Mouse (Mus musculus) stomach, embryonic 15.5 days (tissue): Measurements from ENCODE around the gene Hist1h2af. TPM values are rescaled to one million over a fixed set of nuclear protein-coding genes. Genes with fewer than 3 reads are reported as not detected.
"Not testable (repeated sequence)": the region's sequence is repeated elsewhere in the genome, so short reads cannot be mapped to it uniquely, and the experiment has no call there.

ENCODE experiments used
- ATAC-seq: fragments of 200-750 bp; cut with Nextera tagmentation; 2 replicates; pipeline ENCODE4 v1.8.0; 2017; ENCODE audit warnings: low read depth, moderate number of reproducible peaks, moderate TSS enrichment; ENCODE audit not compliant: insufficient read depth, low FRiP score
- H3K27ac ChIP-seq: fragments of 300-500 bp; sonication (generic); 2 replicates; pipeline ENCODE4 v1.5.1; 2015; ENCODE audit warnings: mild to moderate bottlenecking, inconsistent platforms
- H3K27me3 ChIP-seq: fragments of 300-500 bp; sonication (generic); replicated peaks from 2 replicates; pipeline ENCODE4 v1.6.1; 2015; ENCODE audit warnings: inconsistent platforms
- H3K36me3 ChIP-seq: fragments of 300-500 bp; sonication (generic); 2 replicates; pipeline ENCODE4 v1.6.1; 2015; ENCODE audit warnings: inconsistent platforms
- H3K4me1 ChIP-seq: fragments of 300-500 bp; sonication (generic); 2 replicates; pipeline ENCODE4 v1.6.1; 2015; ENCODE audit warnings: inconsistent platforms
- H3K4me2 ChIP-seq: fragments of 300-500 bp; sonication (generic); 2 replicates; pipeline ENCODE4 v1.6.1; 2015; ENCODE audit warnings: mild to moderate bottlenecking, inconsistent platforms
- H3K4me3 ChIP-seq: fragments of 300-500 bp; sonication (generic); replicated peaks from 2 replicates; pipeline ENCODE4 v1.5.1; 2015; ENCODE audit warnings: inconsistent platforms
- H3K9ac ChIP-seq: fragments of 300-500 bp; sonication (generic); 2 replicates; pipeline ENCODE4 v1.6.1; 2015; ENCODE audit warnings: inconsistent platforms
- H3K9me3 ChIP-seq: fragments of 300-500 bp; sonication (generic); 2 replicates; pipeline ENCODE4 v1.6.1; 2016; ENCODE audit warnings: inconsistent platforms
- WGBS: fragments of 180-500 bp; shearing (Covaris S2); methylation state at CpG from one replicate; pipeline ENCODE4 v1.1.7; 2015; 5-methylcytosine and 5-hydroxymethylcytosine counted together
- microRNA-seq: library from miRNA; unstranded; fragments of <30 nt; microRNA quantifications from one replicate; pipeline ENCODE4, GENCODE M21; 2016
- polyA plus RNA-seq: library from polyadenylated mRNA; unstranded; fragments of >200 nt; fragmentation: Nextera tagmentation; extraction: Ambion mirVana; gene quantifications from 2 replicates; pipeline ENCODE4 v1.2.1, GENCODE M21; 2015

Hist1h2af gene
- polyA plus RNA-seq, 1 experiment from 2014 or later: 13.0 TPM

- Histone ChIP-seq H3K4me3 (peak overlapping the region; percentile 44), H3K9ac (peak overlapping the region; percentile 46), H3K4me2 (peak overlapping the region; percentile 71), H3K27ac (peak overlapping the region; percentile 86)
- ATAC-seq, H3K9me3 ChIP-seq, H3K36me3 ChIP-seq, H3K4me1 ChIP-seq, H3K27me3 ChIP-seq: not testable (repeated sequence)
- under 1% methylated on average over 12 of the region's 40 CpGs for WGBS
These were observed 42.2 kb downstream of the Hist1h2af start for GRCm38 (mm10) chr13:23575864-23576313.

GRCm38 (mm10) chr13:23576351-23576881 is 42.7 kb downstream of the Hist1h2af start:
- Histone ChIP-seq H3K4me2 (peak overlapping the region; percentile 71), H3K27ac (peak overlapping the region; percentile 86), H3K27me3 (no peaks in the 10 kb centered on the region), H3K9me3 (no peaks in the 10 kb centered on the region), H3K9ac (peak overlapping the region; percentile 46), H3K36me3 (no peaks in the 10 kb centered on the region), H3K4me3 (peak overlapping the region; percentile 44), H3K4me1 (0 out of 2 replicates have a peak, but pooled peaks cover 7% of the 10 kb centered on the region)
- ATAC-seq: no peak
- 6% methylated on average over 7 of the region's 7 CpGs for WGBS

GRCm38 (mm10) chr13:23576906-23577639 is 43.4 kb downstream of the Hist1h2af start:
- H3K9ac ChIP-seq: no peak overlapping the region; the same call in 1 of the 2 replicates
- WGBS: 27% methylated on average over 6 of the region's 6 CpGs
- peak overlapping the region; percentile 86 for H3K27ac ChIP-seq
- peaks cover 10% of the 10 kb centered on the region; the same call in 1 of the 2 replicates for H3K4me1 ChIP-seq
- no peaks in the 10 kb centered on the region for H3K9me3 ChIP-seq
- no peak for ATAC-seq
- peak overlapping the region; percentile 71 for H3K4me2 ChIP-seq
- H3K27me3 ChIP-seq: no peaks in the 10 kb centered on the region
- no peaks in the 10 kb centered on the region for H3K36me3 ChIP-seq
- peak overlapping the region; percentile 44 for H3K4me3 ChIP-seq

GRCm38 (mm10) chr13:23577835-23578234 is 44.1 kb downstream of the Hist1h2af start:
- H3K27me3 ChIP-seq: no peaks in the 10 kb centered on the region
- WGBS: 96% methylated on average over 1 of the region's 1 CpGs
- no peak for ATAC-seq

GRCm38 (mm10) chr13:23581408-23582218 is 47.9 kb downstream of the Hist1h2af start, which contains the start of gene Hist1h4d:
Gene Hist1h4d, plus strand, starts transcription at chr13:23581598.
- Histone ChIP-seq H3K36me3 (no peaks in the 10 kb centered on the region), H3K27me3 (no peaks in the 10 kb centered on the region), H3K27ac (peak within 1 kb of the TSS; percentile 86), H3K4me1 (peaks cover 12% of the 10 kb centered on the region; the same call in 1 of the 2 replicates), H3K9ac (peak within 1 kb of the TSS; percentile 46), H3K4me2 (peak within 1 kb of the TSS; percentile 75), H3K4me3 (peak within 1 kb of the TSS; percentile 50), H3K9me3 (no peaks in the 10 kb centered on the region)
- ATAC-seq: peak; percentile 91
- under 1% methylated on average over 43 of the region's 43 CpGs for WGBS

More at GRCm38 (mm10) chr13:23577835-23578234, 44.1 kb downstream of the Hist1h2af start:
- Histone ChIP-seq H3K9me3 (no peaks in the 10 kb centered on the region), H3K36me3 (no peaks in the 10 kb centered on the region), H3K4me3 (no peak overlapping the region), H3K4me2 (no peak overlapping the region), H3K4me1 (peaks cover 14% of the 10 kb centered on the region; the same call in 1 of the 2 replicates), H3K27ac (no peak overlapping the region), H3K9ac (no peak overlapping the region)

GRCm38 (mm10) chr13:23582219-23583056 is 48.7 kb downstream of the Hist1h2af start:
- H3K9ac ChIP-seq: peak overlapping the region; percentile 46; the same call in 1 of the 2 replicates
- no peaks in the 10 kb centered on the region for H3K36me3 ChIP-seq
- H3K4me1 ChIP-seq: peaks cover 10% of the 10 kb centered on the region; the same call in 1 of the 2 replicates
- WGBS: 8% methylated on average over 6 of the region's 6 CpGs
- H3K4me3 ChIP-seq: peak overlapping the region; percentile 50
- H3K27me3 ChIP-seq: no peaks in the 10 kb centered on the region
- H3K27ac ChIP-seq: peak overlapping the region; percentile 86
- peak overlapping the region; percentile 75 for H3K4me2 ChIP-seq
- no peaks in the 10 kb centered on the region for H3K9me3 ChIP-seq
- ATAC-seq: no peak

- Histone ChIP-seq H3K36me3 (no peaks in the 10 kb centered on the region), H3K27ac (peak overlapping the region; percentile 86), H3K4me3 (no peak overlapping the region), H3K27me3 (no peaks in the 10 kb centered on the region), H3K9me3 (no peaks in the 10 kb centered on the region), H3K9ac (no peak overlapping the region), H3K4me2 (no peak overlapping the region), H3K4me1 (peaks cover 10% of the 10 kb centered on the region; the same call in 1 of the 2 replicates)
- no peak for ATAC-seq
These were observed 49.8 kb downstream of the Hist1h2af start for GRCm38 (mm10) chr13:23583387-23584068.

Small RNA genes within 50 kb of the gene (microRNA-seq; reads per million reads assigned to microRNA genes)
- gene Gm44297: 0.77 reads per million
- not detected for gene Gm44359
- not detected for gene Gm44394
- gene n-TStga1: 0.97 reads per million

Other genes starting within 250 kb of the Hist1h2af start
- gene Zfp322a, start 164.7 kb upstream of the Hist1h2af start, polyA plus RNA-seq: 40.9 and 42.0 TPM in 2 replicates
- gene Abt1, start 110.0 kb upstream of the Hist1h2af start, polyA plus RNA-seq: 10.7 and 11.9 TPM in 2 replicates
- 0.09 and 0.22 TPM in 2 replicates for gene Btn1a1, start 68.0 kb upstream of the Hist1h2af start, polyA plus RNA-seq
- gene Btn2a2, start 45.0 kb upstream of the Hist1h2af start, polyA plus RNA-seq: 0.08 and 0.15 TPM in 2 replicates
- gene Hist1h4h, start 2.9 kb upstream of the Hist1h2af start, polyA plus RNA-seq: 6.1 and 7.3 TPM in 2 replicates
- gene Hist1h3g, start 1.5 kb downstream of the Hist1h2af start, polyA plus RNA-seq: 6.5 and 7.3 TPM in 2 replicates
- 1.0 and 1.5 TPM in 2 replicates for gene Hist1h2bh, start 9.5 kb downstream of the Hist1h2af start, polyA plus RNA-seq
- 0.83 and 0.94 TPM in 2 replicates for gene Hist1h3f, start 10.1 kb downstream of the Hist1h2af start, polyA plus RNA-seq
- gene Hist1h4f, start 17.7 kb downstream of the Hist1h2af start, polyA plus RNA-seq: 1.7 and 2.0 TPM in 2 replicates
- gene Hist1h1d, start 19.4 kb downstream of the Hist1h2af start, polyA plus RNA-seq: 0.89 and 0.98 TPM in 2 replicates
- gene Hist1h3e, start 28.5 kb downstream of the Hist1h2af start, polyA plus RNA-seq: 6.7 TPM in 2 replicates
- gene Hist1h2ae, start 37.3 kb downstream of the Hist1h2af start, polyA plus RNA-seq: 95.8 and 121 TPM in 2 replicates
- 11.7 and 17.0 TPM in 2 replicates for gene Hist1h2bg, start 37.5 kb downstream of the Hist1h2af start, polyA plus RNA-seq
- 3.5 and 3.8 TPM in 2 replicates for gene Hist1h2bf, start 40.3 kb downstream of the Hist1h2af start, polyA plus RNA-seq
- gene Hist1h2ad, start 40.5 kb downstream of the Hist1h2af start, polyA plus RNA-seq: 2.4 and 3.4 TPM in 2 replicates
- gene Hist1h3d, start 41.9 kb downstream of the Hist1h2af start, polyA plus RNA-seq: 5.7 and 7.9 TPM in 2 replicates
- gene Hist1h4d, start 47.7 kb downstream of the Hist1h2af start, polyA plus RNA-seq: 117 and 130 TPM in 2 replicates
- gene Hist1h2be, start 87.2 kb downstream of the Hist1h2af start, polyA plus RNA-seq: 2.9 TPM in 2 replicates
- gene Hist1h1e, start 88.7 kb downstream of the Hist1h2af start, polyA plus RNA-seq: 24.6 and 25.3 TPM in 2 replicates
- gene Hist1h2ac, start 150.0 kb downstream of the Hist1h2af start, polyA plus RNA-seq: 1.9 and 2.4 TPM in 2 replicates
- gene Hist1h2bc, start 150.3 kb downstream of the Hist1h2af start, polyA plus RNA-seq: 104 and 105 TPM in 2 replicates
- gene Hist1h1t, start 161.9 kb downstream of the Hist1h2af start, polyA plus RNA-seq: 0.19 TPM in 1 of 2 replicates, not detected in the other
- gene Hist1h4c, start 164.5 kb downstream of the Hist1h2af start, polyA plus RNA-seq: 4.0 and 6.1 TPM in 2 replicates
- 7.9 and 8.8 TPM in 2 replicates for gene Hfe, start 176.9 kb downstream of the Hist1h2af start, polyA plus RNA-seq
- gene Hist1h1c, start 204.9 kb downstream of the Hist1h2af start, polyA plus RNA-seq: 50.6 and 54.3 TPM in 2 replicates
- 5.5 and 5.7 TPM in 2 replicates for gene Hist1h3c, start 211.7 kb downstream of the Hist1h2af start, polyA plus RNA-seq
- gene Hist1h2bb, start 212.8 kb downstream of the Hist1h2af start, polyA plus RNA-seq: 2.5 and 3.4 TPM in 2 replicates
- 43.8 and 63.1 TPM in 2 replicates for gene Hist1h2ab, start 217.2 kb downstream of the Hist1h2af start, polyA plus RNA-seq
- gene Hist1h3b, start 218.4 kb downstream of the Hist1h2af start, polyA plus RNA-seq: 7.4 and 10.6 TPM in 2 replicates
- gene Hist1h4b, start 223.1 kb downstream of the Hist1h2af start, polyA plus RNA-seq: 3.5 and 4.1 TPM in 2 replicates
- 0.42 and 0.55 TPM in 2 replicates for gene Hist1h4a, start 227.3 kb downstream of the Hist1h2af start, polyA plus RNA-seq
- gene Hist1h3a, start 228.5 kb downstream of the Hist1h2af start, polyA plus RNA-seq: 4.8 and 6.9 TPM in 2 replicates
- gene Hist1h1a, start 229.8 kb downstream of the Hist1h2af start, polyA plus RNA-seq: 2.0 and 2.9 TPM in 2 replicates
- 0.06 TPM in 1 of 2 replicates, not detected in the other for gene Trim38, start 236.0 kb downstream of the Hist1h2af start, polyA plus RNA-seq